Mouse (Mus musculus): ENCODE data around the gene Trim50. TPM values are rescaled to one million over a fixed set of nuclear protein-coding genes. Genes with fewer than 3 reads are reported as not detected.

Gene Trim50
- polyA plus RNA-seq, 1 experiment from 2014 or later, result not detected

DNA sequence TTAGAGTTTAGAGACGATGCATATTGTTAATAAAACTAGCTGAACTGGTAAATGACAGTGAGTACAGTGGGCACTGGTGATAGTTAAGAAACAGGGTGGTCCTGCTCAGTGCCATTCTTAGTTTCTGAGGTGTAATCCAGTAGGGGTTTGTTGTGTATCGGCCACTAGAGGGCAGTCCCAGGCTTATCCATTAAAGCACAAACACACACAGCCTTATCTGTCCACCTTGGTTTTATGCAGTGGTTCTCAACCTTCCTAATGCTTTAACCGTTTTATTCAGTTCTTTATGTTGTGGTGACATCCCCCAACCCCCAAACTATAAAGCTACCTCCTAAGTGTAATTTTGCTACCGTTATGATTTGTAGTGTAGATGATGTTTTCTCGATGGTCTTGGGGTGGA is 42.7 kb downstream of the Trim50 start:
- Histone ChIP-seq H3K27ac (ENCODE audit: low read length) (no peak overlapping the region), H3K27me3 (ENCODE audit: control insufficient read depth, insufficient read depth, low read length) (no peaks in the 10 kb centered on the region), H3K4me3 (ENCODE audit: low read depth, low read length) (no peak overlapping the region), H3K4me1 (ENCODE audit: control insufficient read depth, insufficient read depth, low read length) (peaks cover 10% of the 10 kb centered on the region; the same call in 1 of the 2 replicates), H3K36me3 (ENCODE audit: control insufficient read depth, insufficient read depth, low read length) (peaks cover 15% of the 10 kb centered on the region), H3K9me3 (ENCODE audit: control insufficient read depth, low read depth, low read length) (no peaks in the 10 kb centered on the region), H3K4me2 (replicated peaks; ENCODE audit: low read depth, low read length) (no peak overlapping the region), H3K9ac (replicated peaks; ENCODE audit: low read depth, low read length) (no peak overlapping the region)
- no peak for ATAC-seq (ENCODE audit: insufficient number of reproducible peaks, insufficient read depth, low FRiP score, low read depth)
- WGBS, result 50% methylated on average over 5 of the region's 5 CpGs

DNA sequence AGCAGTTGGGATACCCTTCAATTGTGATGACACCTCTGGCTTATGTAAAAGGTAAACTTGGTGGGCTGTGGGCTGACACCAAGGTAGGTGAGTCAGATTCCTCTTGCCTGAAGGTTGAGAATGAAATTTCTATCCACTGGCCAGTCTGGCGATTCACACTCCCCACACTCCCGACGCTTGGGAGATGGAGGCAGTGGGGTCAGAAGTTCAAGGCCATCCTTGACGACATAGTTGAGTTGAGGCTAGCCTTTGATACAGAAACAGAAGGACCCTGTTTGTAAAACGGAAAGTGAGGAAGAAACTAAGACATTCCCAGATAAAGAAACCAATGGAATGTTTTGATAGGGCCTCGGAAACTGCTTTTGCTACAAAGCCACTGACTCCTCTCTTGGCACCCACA is 46.3 kb downstream of the Trim50 start:
- H3K4me2 ChIP-seq (replicated peaks; ENCODE audit: low read depth, low read length), result no peak overlapping the region
- no peaks in the 10 kb centered on the region for H3K36me3 ChIP-seq (ENCODE audit: control insufficient read depth, insufficient read depth, low read length)
- H3K27me3 ChIP-seq (ENCODE audit: control insufficient read depth, insufficient read depth, low read length), result no peaks in the 10 kb centered on the region
- H3K9ac ChIP-seq (replicated peaks; ENCODE audit: low read depth, low read length), result no peak overlapping the region
- H3K27ac ChIP-seq (ENCODE audit: low read length), result no peak overlapping the region
- no peak overlapping the region for H3K4me3 ChIP-seq (ENCODE audit: low read depth, low read length)
- no peak for ATAC-seq (ENCODE audit: insufficient number of reproducible peaks, insufficient read depth, low FRiP score, low read depth)
- no peaks in the 10 kb centered on the region for H3K9me3 ChIP-seq (ENCODE audit: control insufficient read depth, low read depth, low read length)
- H3K4me1 ChIP-seq (ENCODE audit: control insufficient read depth, insufficient read depth, low read length), result no peaks in the 10 kb centered on the region
- WGBS, result 66% methylated on average over 6 of the region's 6 CpGs

DNA sequence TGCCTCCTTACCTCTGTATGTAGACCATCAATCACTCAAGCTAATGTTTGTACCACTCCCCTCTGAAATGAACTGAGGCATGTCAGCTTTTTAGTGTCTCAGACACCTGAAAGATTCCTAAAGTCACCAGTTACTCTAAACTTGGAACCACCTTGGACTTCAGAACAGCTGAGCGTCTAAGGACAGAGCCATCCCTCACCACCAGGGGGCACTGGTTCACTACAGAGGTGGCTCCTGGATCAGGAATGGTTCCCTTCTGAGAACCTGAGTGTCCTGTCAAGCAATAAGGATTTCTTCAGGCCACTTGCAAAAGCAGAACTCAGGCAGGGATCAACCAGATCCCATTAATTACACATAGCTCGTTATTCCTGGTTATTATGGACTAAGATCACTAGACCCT is 47.1 kb downstream of the Trim50 start:
- H3K4me3 ChIP-seq (ENCODE audit: low read depth, low read length), result no peak overlapping the region
- no peak overlapping the region for H3K9ac ChIP-seq (replicated peaks; ENCODE audit: low read depth, low read length)
- no peaks in the 10 kb centered on the region for H3K9me3 ChIP-seq (ENCODE audit: control insufficient read depth, low read depth, low read length)
- peak; percentile 44; the same call in 1 of the 2 replicates for ATAC-seq (ENCODE audit: insufficient number of reproducible peaks, insufficient read depth, low FRiP score, low read depth)
- H3K27ac ChIP-seq (ENCODE audit: low read length), result no peak overlapping the region
- no peak overlapping the region for H3K4me2 ChIP-seq (replicated peaks; ENCODE audit: low read depth, low read length)
- whole genome bisulfite sequencing, result 2% methylated on average over 2 of the region's 2 CpGs
- no peaks in the 10 kb centered on the region for H3K27me3 ChIP-seq (ENCODE audit: control insufficient read depth, insufficient read depth, low read length)
- no peaks in the 10 kb centered on the region for H3K4me1 ChIP-seq (ENCODE audit: control insufficient read depth, insufficient read depth, low read length)
- no peaks in the 10 kb centered on the region for H3K36me3 ChIP-seq (ENCODE audit: control insufficient read depth, insufficient read depth, low read length)

DNA sequence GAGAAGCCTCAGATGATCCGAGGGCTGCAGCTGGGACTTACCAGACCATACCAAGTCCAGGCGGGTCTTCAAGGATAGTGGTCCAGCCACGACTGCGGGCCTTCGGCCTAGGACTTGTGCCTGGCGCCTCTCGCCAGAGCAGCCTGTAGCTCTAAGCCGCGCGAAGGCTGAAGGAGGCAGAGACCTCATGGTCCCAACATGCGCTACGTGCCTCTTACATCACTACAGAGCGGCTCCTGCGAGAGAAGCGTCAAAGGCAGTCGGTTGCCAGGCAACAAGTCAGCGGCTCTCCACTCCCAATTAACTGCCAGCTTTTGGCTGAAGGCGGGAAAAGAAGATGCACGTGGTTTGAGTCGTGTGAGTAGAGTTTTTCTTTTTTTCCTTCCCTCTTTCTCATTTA is 51.5 kb downstream of the Trim50 start:
- Histone ChIP-seq H3K4me2 (replicated peaks; ENCODE audit: low read depth, low read length) (no peak overlapping the region), H3K27ac (ENCODE audit: low read length) (no peak overlapping the region), H3K9ac (replicated peaks; ENCODE audit: low read depth, low read length) (no peak overlapping the region), H3K9me3 (ENCODE audit: control insufficient read depth, low read depth, low read length) (no peaks in the 10 kb centered on the region), H3K4me1 (ENCODE audit: control insufficient read depth, insufficient read depth, low read length) (no peaks in the 10 kb centered on the region), H3K4me3 (ENCODE audit: low read depth, low read length) (no peak overlapping the region), H3K27me3 (ENCODE audit: control insufficient read depth, insufficient read depth, low read length) (no peaks in the 10 kb centered on the region), H3K36me3 (ENCODE audit: control insufficient read depth, insufficient read depth, low read length) (no peaks in the 10 kb centered on the region; the same call in 1 of the 2 replicates)
- WGBS, result 38% methylated on average over 20 of the region's 20 CpGs
- no peak for ATAC-seq (ENCODE audit: insufficient number of reproducible peaks, insufficient read depth, low FRiP score, low read depth)

DNA sequence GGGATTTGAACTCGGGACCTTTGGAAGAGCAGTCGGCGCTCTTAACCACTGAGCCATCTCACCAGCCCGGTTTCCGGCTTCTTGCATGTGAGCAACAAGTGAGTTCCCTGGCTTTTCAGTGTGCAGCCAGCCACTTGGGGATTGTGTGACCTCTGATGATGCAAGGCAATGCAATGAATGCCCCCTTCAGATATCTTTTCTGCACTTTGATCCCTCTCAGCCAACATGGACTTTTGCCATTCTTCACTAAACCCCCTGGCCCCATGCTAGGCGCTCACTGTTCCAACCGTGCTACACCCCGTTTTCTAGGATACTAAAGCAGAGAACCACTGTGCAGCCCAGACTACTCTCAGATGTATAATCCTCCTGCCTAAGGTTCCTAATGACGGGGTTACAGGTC is 52.3 kb downstream of the Trim50 start:
- WGBS, result 83% methylated on average over 8 of the region's 9 CpGs
- Histone ChIP-seq H3K4me2 (replicated peaks; ENCODE audit: low read depth, low read length) (no peak overlapping the region), H3K4me3 (ENCODE audit: low read depth, low read length) (no peak overlapping the region), H3K9ac (replicated peaks; ENCODE audit: low read depth, low read length) (no peak overlapping the region), H3K27me3 (ENCODE audit: control insufficient read depth, insufficient read depth, low read length) (no peaks in the 10 kb centered on the region), H3K9me3 (ENCODE audit: control insufficient read depth, low read depth, low read length) (no peaks in the 10 kb centered on the region), H3K36me3 (ENCODE audit: control insufficient read depth, insufficient read depth, low read length) (no peaks in the 10 kb centered on the region; the same call in 1 of the 2 replicates), H3K4me1 (ENCODE audit: control insufficient read depth, insufficient read depth, low read length) (no peaks in the 10 kb centered on the region), H3K27ac (ENCODE audit: low read length) (no peak overlapping the region)
- no peak for ATAC-seq (ENCODE audit: insufficient number of reproducible peaks, insufficient read depth, low FRiP score, low read depth)

DNA sequence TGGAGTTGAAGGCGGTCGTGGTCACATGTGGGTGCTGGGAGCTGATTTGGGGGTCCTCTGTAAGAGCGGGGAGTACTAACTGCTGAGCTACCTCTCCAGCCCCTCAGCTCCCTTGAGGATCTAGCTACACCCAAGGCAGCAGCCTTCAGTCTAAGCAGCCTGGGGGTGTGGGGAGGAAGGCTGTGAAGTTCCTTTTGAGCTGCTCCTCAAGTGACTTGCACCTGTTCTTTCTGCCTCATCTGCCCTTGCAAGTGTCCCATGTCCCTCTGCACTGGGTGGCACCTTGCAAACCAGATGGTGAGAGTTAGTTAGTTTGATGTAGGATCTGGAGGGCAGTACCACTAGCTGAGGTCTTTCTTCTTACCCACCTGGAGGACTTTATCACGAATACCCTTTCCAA is 55.0 kb downstream of the Trim50 start:
- no peaks in the 10 kb centered on the region for H3K4me1 ChIP-seq (ENCODE audit: control insufficient read depth, insufficient read depth, low read length)
- H3K9me3 ChIP-seq (ENCODE audit: control insufficient read depth, low read depth, low read length), result no peaks in the 10 kb centered on the region
- no peak for ATAC-seq (ENCODE audit: insufficient number of reproducible peaks, insufficient read depth, low FRiP score, low read depth)
- no peak overlapping the region for H3K4me2 ChIP-seq (replicated peaks; ENCODE audit: low read depth, low read length)
- H3K4me3 ChIP-seq (ENCODE audit: low read depth, low read length), result no peak overlapping the region
- H3K36me3 ChIP-seq (ENCODE audit: control insufficient read depth, insufficient read depth, low read length), result peaks cover 5% of the 10 kb centered on the region
- no peak overlapping the region for H3K27ac ChIP-seq (ENCODE audit: low read length)
- 88% methylated on average over 4 of the region's 4 CpGs for WGBS
- no peak overlapping the region for H3K9ac ChIP-seq (replicated peaks; ENCODE audit: low read depth, low read length)
- H3K27me3 ChIP-seq (ENCODE audit: control insufficient read depth, insufficient read depth, low read length), result no peaks in the 10 kb centered on the region

DNA sequence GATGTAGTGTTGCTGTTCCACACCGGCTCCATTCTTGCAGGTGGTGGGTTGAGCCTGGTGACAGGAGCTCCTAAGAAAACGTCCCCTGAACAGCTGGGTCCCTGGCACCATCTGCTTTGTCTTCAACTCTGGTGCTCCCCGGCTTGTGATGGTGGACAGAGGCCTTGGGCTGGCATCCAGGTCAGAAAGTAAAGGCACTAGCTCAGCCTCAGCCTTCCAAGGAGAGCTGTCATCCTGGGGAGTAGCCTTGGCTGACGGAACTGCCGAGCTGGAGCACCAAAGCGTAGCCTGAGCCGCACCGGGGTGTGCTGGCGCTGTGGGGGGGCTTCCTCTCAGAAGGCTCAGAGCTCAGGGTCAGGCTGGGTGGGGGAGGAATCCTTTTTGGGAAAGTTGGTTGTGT is 57.2 kb downstream of the Trim50 start:
- Histone ChIP-seq H3K4me1 (ENCODE audit: control insufficient read depth, insufficient read depth, low read length) (no peaks in the 10 kb centered on the region), H3K9me3 (ENCODE audit: control insufficient read depth, low read depth, low read length) (no peaks in the 10 kb centered on the region), H3K36me3 (ENCODE audit: control insufficient read depth, insufficient read depth, low read length) (peaks cover 12% of the 10 kb centered on the region), H3K4me3 (ENCODE audit: low read depth, low read length) (no peak overlapping the region), H3K27me3 (ENCODE audit: control insufficient read depth, insufficient read depth, low read length) (no peaks in the 10 kb centered on the region), H3K9ac (replicated peaks; ENCODE audit: low read depth, low read length) (no peak overlapping the region), H3K27ac (ENCODE audit: low read length) (no peak overlapping the region), H3K4me2 (replicated peaks; ENCODE audit: low read depth, low read length) (no peak overlapping the region)
- 87% methylated on average over 9 of the region's 9 CpGs for WGBS
- ATAC-seq (ENCODE audit: insufficient number of reproducible peaks, insufficient read depth, low FRiP score, low read depth), result no peak

Small RNAs within 50 kb of the gene (microRNA-seq; reads per million reads assigned to microRNA genes)
- not detected for gene Mir7033

Other genes starting within 250 kb of the Trim50 start
- gene Tbl2, start 203.6 kb upstream of the Trim50 start, polyA plus RNA-seq (2014; fragmentation: Nextera tagmentation; extraction: Ambion mirVana), result 24.8 and 28.5 TPM in 2 replicates
- gene Bcl7b, start 185.0 kb upstream of the Trim50 start, polyA plus RNA-seq (2014; fragmentation: Nextera tagmentation; extraction: Ambion mirVana), result 45.1 and 48.9 TPM in 2 replicates
- 60.3 and 60.7 TPM in 2 replicates for gene Baz1b, start 166.0 kb upstream of the Trim50 start, polyA plus RNA-seq (2014; fragmentation: Nextera tagmentation; extraction: Ambion mirVana)
- 0.17 and 0.25 TPM in 2 replicates for gene Fzd9, start 102.1 kb upstream of the Trim50 start, polyA plus RNA-seq (2014; fragmentation: Nextera tagmentation; extraction: Ambion mirVana)
- gene Fkbp6, start 3.3 kb upstream of the Trim50 start, polyA plus RNA-seq (2014; fragmentation: Nextera tagmentation; extraction: Ambion mirVana), result 0.27 TPM in 1 of 2 replicates, not detected in the other
- gene Nsun5, start 16.7 kb downstream of the Trim50 start, polyA plus RNA-seq (2014; fragmentation: Nextera tagmentation; extraction: Ambion mirVana), result 26.1 and 27.8 TPM in 2 replicates
- 15.6 and 16.3 TPM in 2 replicates for gene Pom121, start 41.3 kb downstream of the Trim50 start, polyA plus RNA-seq (2014; fragmentation: Nextera tagmentation; extraction: Ambion mirVana)
- 41.0 and 46.9 TPM in 2 replicates for gene Hip1, start 191.8 kb downstream of the Trim50 start, polyA plus RNA-seq (2014; fragmentation: Nextera tagmentation; extraction: Ambion mirVana)
- gene Ccl26, start 210.3 kb downstream of the Trim50 start, polyA plus RNA-seq (2014; fragmentation: Nextera tagmentation; extraction: Ambion mirVana), result not detected in 2 replicates
- gene Ccl24, start 219.8 kb downstream of the Trim50 start, polyA plus RNA-seq (2014; fragmentation: Nextera tagmentation; extraction: Ambion mirVana), result 1.9 and 3.6 TPM in 2 replicates

All from stomach, embryonic 14.5 days (tissue).